Mouse (Mus musculus): Measurements from ENCODE around the gene Gm7980.
"Not testable (repeated sequence)": the region's sequence is repeated elsewhere in the genome, so short reads cannot be mapped to it uniquely, and the experiment has no call there.

Gene Gm7980

GRCm38 (mm10) chr14:41907190-41907589, at the start of gene Gm7980:
TSS of gene Gm7980 (minus strand) at chr14:41907290.
- not testable (repeated sequence) for DNase-seq (ENCODE audit: low spot score in 2 of 2)

- DNase-seq (ENCODE audit: low spot score in 2 of 2), result not testable (repeated sequence)
Measured at GRCm38 (mm10) chr14:41943695-41944094, 36.6 kb upstream of the Gm7980 start, which contains the start of gene 1700024B05Rik. TSS of gene 1700024B05Rik (plus strand) at chr14:41943995.

GRCm38 (mm10) chr14:41924649-41925048, 17.6 kb upstream of the Gm7980 start, which contains the start of gene 1700049E17Rik1:
TSS of gene 1700049E17Rik1 (plus strand) at chr14:41924949.
- not testable (repeated sequence) for DNase-seq (ENCODE audit: low spot score in 2 of 2)
